Mouse (Mus musculus) forebrain, postnatal 0 days (tissue): Measurements from ENCODE around the gene Il1rap. TPM values are rescaled to one million over a fixed set of nuclear protein-coding genes. Genes with fewer than 3 reads are reported as not detected.

Experiments
- ATAC-seq: fragments of 200-750 bp; cut with Nextera tagmentation; 2 replicates; pipeline ENCODE4 v1.8.0; 2017; ENCODE audit warnings: mild to moderate bottlenecking, moderate library complexity
- DNase-seq: peaks from one replicate; pipeline ENCODE4 v3.0.0-alpha.2; 2015
- H3K27ac ChIP-seq: fragments of 300-500 bp; sonication (generic); 2 replicates; pipeline ENCODE4 v1.5.1; 2014; ENCODE audit warnings: low read depth, mild to moderate bottlenecking, antibody characterized with exemption, low read length, moderate library complexity, mixed read lengths
- H3K27me3 ChIP-seq: fragments of 300-500 bp; sonication (generic); 2 replicates; pipeline ENCODE4 v1.6.1; 2014; ENCODE audit warnings: mild to moderate bottlenecking, low read length, mixed read lengths; ENCODE audit not compliant: insufficient read depth
- H3K36me3 ChIP-seq: fragments of 300-500 bp; sonication (generic); 2 replicates; pipeline ENCODE4 v1.6.1; 2014; ENCODE audit warnings: mild to moderate bottlenecking, moderate library complexity; ENCODE audit not compliant: insufficient read depth
- H3K4me1 ChIP-seq: fragments of 300-500 bp; sonication (generic); 2 replicates; pipeline ENCODE4 v1.6.1; 2014; ENCODE audit warnings: antibody characterized with exemption; ENCODE audit not compliant: insufficient read depth
- H3K4me2 ChIP-seq: fragments of 300-500 bp; sonication (generic); 2 replicates; pipeline ENCODE4 v1.6.1; 2014; ENCODE audit warnings: low read depth, mild to moderate bottlenecking, moderate library complexity
- H3K4me3 ChIP-seq: fragments of 300-500 bp; sonication (generic); 2 replicates; pipeline ENCODE4 v1.5.1; 2014; ENCODE audit warnings: low read depth, low read length, mixed read lengths
- H3K9ac ChIP-seq: fragments of 300-500 bp; sonication (generic); 2 replicates; pipeline ENCODE4 v1.6.1; 2014; ENCODE audit warnings: mild to moderate bottlenecking
- H3K9me3 ChIP-seq: fragments of 300-500 bp; sonication (generic); 2 replicates; pipeline ENCODE4 v1.6.1; 2016; ENCODE audit warnings: low read length
- CTCF ChIP-seq: sonication (generic); IDR thresholded peaks from 2 replicates; pipeline ENCODE4 v1.5.1; 2016; ENCODE audit warnings: antibody characterized with exemption, control low read depth, low read depth
- WGBS: fragments of 180-500 bp; shearing (Covaris S2); extraction: QIAGEN DNeasy Blood & Tissue Kit; methylation state at CpG from one replicate; pipeline ENCODE4 v1.1.7; 2014; 5-methylcytosine and 5-hydroxymethylcytosine counted together
- polyA plus RNA-seq: library from polyadenylated mRNA; unstranded; fragments of >200 nt; fragmentation: Nextera tagmentation; extraction: Ambion mirVana; gene quantifications from 2 replicates; pipeline ENCODE4 v1.2.1, GENCODE M21; 2015
- total RNA-seq: library from RNA; depleted of rRNA; stranded (reverse); fragments of >200 nt; gene quantifications from 2 replicates; pipeline ENCODE4 v1.2.3, GENCODE M21; 2014; rRNA removed

The Il1rap gene
- total RNA-seq: 8.9 and 9.3 TPM in 2 replicates
- polyA plus RNA-seq: 4.7 and 5.2 TPM in 2 replicates

GRCm38 (mm10) chr16:26581048-26581912 lies at the start of gene Il1rap:
Gene Il1rap (plus strand): TSS chr16:26581704.
- Histone ChIP-seq H3K9ac (peak within 1 kb of the TSS; percentile 50), H3K27ac (no peak within 1 kb of the TSS; the same call in 1 of the 2 replicates), H3K9me3 (no peaks in the 10 kb centered on the region), H3K4me3 (peak within 1 kb of the TSS; percentile 62), H3K4me1 (no peaks in the 10 kb centered on the region), H3K27me3 (no peaks in the 10 kb centered on the region), H3K36me3 (no peaks in the 10 kb centered on the region), H3K4me2 (peak within 1 kb of the TSS; percentile 86)
- DNase-seq: peak; percentile 90
- ATAC-seq: peak; percentile 99
- 1% methylated on average over 51 of the region's 51 CpGs for WGBS
- TF ChIP-seq CTCF: 0 out of 2 replicates have a peak, but pooled peaks have one; percentile 24

GRCm38 (mm10) chr16:26532287-26532686 lies 49.2 kb upstream of the Il1rap start:
- no peaks in the 10 kb centered on the region for H3K27me3 ChIP-seq
- TF ChIP-seq CTCF: peak; percentile 27; the same call in 1 of the 2 replicates
- H3K9ac ChIP-seq: no peak overlapping the region
- WGBS: 87% methylated on average over 1 of the region's 1 CpGs
- no peak overlapping the region for H3K4me3 ChIP-seq
- H3K4me1 ChIP-seq: no peaks in the 10 kb centered on the region; the same call in 1 of the 2 replicates
- no peaks in the 10 kb centered on the region for H3K36me3 ChIP-seq
- H3K9me3 ChIP-seq: no peaks in the 10 kb centered on the region
- no peak overlapping the region for H3K27ac ChIP-seq
- peak; percentile 43 for DNase-seq
- H3K4me2 ChIP-seq: no peak overlapping the region
- ATAC-seq: peak; percentile 47; the same call in 1 of the 2 replicates

- Histone ChIP-seq H3K4me2 (no peak overlapping the region), H3K4me3 (no peak overlapping the region), H3K9me3 (no peaks in the 10 kb centered on the region), H3K27me3 (no peaks in the 10 kb centered on the region; the same call in 1 of the 2 replicates), H3K9ac (no peak overlapping the region), H3K27ac (no peak overlapping the region), H3K4me1 (no peaks in the 10 kb centered on the region), H3K36me3 (no peaks in the 10 kb centered on the region)
- ATAC-seq: no peak
- no peak for DNase-seq
- 9% methylated on average over 7 of the region's 7 CpGs for WGBS
- no peak for TF ChIP-seq CTCF
Observed at GRCm38 (mm10) chr16:26546170-26546878, 35.2 kb upstream of the Il1rap start.

- Histone ChIP-seq H3K27ac (no peak overlapping the region), H3K9ac (no peak overlapping the region), H3K36me3 (no peaks in the 10 kb centered on the region), H3K4me2 (no peak overlapping the region), H3K27me3 (no peaks in the 10 kb centered on the region; the same call in 1 of the 2 replicates), H3K4me1 (no peaks in the 10 kb centered on the region), H3K4me3 (no peak overlapping the region), H3K9me3 (no peaks in the 10 kb centered on the region)
- WGBS: 77% methylated on average over 1 of the region's 1 CpGs
- no peak for TF ChIP-seq CTCF
- no peak for ATAC-seq
- no peak for DNase-seq
Observed at GRCm38 (mm10) chr16:26546879-26547206, 34.7 kb upstream of the Il1rap start.

- H3K27me3 ChIP-seq: no peaks in the 10 kb centered on the region; the same call in 1 of the 2 replicates
- no peak for TF ChIP-seq CTCF
- no peak overlapping the region for H3K9ac ChIP-seq
- ATAC-seq (peak; percentile 20; the same call in 1 of the 2 replicates), DNase-seq (no peak)
- no peak overlapping the region for H3K4me3 ChIP-seq
- 74% methylated on average over 2 of the region's 2 CpGs for WGBS
- no peak overlapping the region for H3K27ac ChIP-seq
- no peaks in the 10 kb centered on the region for H3K4me1 ChIP-seq
- H3K9me3 ChIP-seq: no peaks in the 10 kb centered on the region
- H3K36me3 ChIP-seq: no peaks in the 10 kb centered on the region
- no peak overlapping the region for H3K4me2 ChIP-seq
Observed at GRCm38 (mm10) chr16:26549221-26549620, 32.3 kb upstream of the Il1rap start.

- H3K4me1 ChIP-seq: no peaks in the 10 kb centered on the region
- ATAC-seq (no peak), DNase-seq (no peak)
- H3K9ac ChIP-seq: no peak overlapping the region
- H3K9me3 ChIP-seq: no peaks in the 10 kb centered on the region
- no peak overlapping the region for H3K4me3 ChIP-seq
- H3K27me3 ChIP-seq: no peaks in the 10 kb centered on the region
- 93% methylated on average over 3 of the region's 3 CpGs for WGBS
- no peaks in the 10 kb centered on the region for H3K36me3 ChIP-seq
- no peak overlapping the region for H3K27ac ChIP-seq
- no peak overlapping the region for H3K4me2 ChIP-seq
- TF ChIP-seq CTCF: no peak
Observed at GRCm38 (mm10) chr16:26552234-26552633, 29.3 kb upstream of the Il1rap start.

- Histone ChIP-seq H3K36me3 (no peaks in the 10 kb centered on the region), H3K9ac (no peak overlapping the region), H3K4me3 (no peak overlapping the region), H3K9me3 (no peaks in the 10 kb centered on the region), H3K4me1 (no peaks in the 10 kb centered on the region), H3K4me2 (no peak overlapping the region), H3K27me3 (no peaks in the 10 kb centered on the region), H3K27ac (no peak overlapping the region)
- DNase-seq (no peak), ATAC-seq (no peak)
- 96% methylated on average over 1 of the region's 1 CpGs for WGBS
- TF ChIP-seq CTCF: no peak
Observed at GRCm38 (mm10) chr16:26558797-26559196, 22.7 kb upstream of the Il1rap start.
